Mouse (Mus musculus): Measurements from ENCODE around the gene Abtb1. TPM values are rescaled to one million over a fixed set of nuclear protein-coding genes. Genes with fewer than 3 reads are reported as not detected.
A peak's percentile ranks its signal among the peaks of the same experiment; 100 is the strongest.

Abtb1 gene
- polyA plus RNA-seq, 1 experiment from 2014 or later: 26.6 TPM

GRCm38 (mm10) chr6:88843781-88844725 lies 2.3 kb upstream of the Abtb1 start:
- H3K4me3 ChIP-seq (ENCODE audit: low read length): no peak overlapping the region
- no peak overlapping the region for H3K4me2 ChIP-seq (ENCODE audit: low read depth, low read length)
- no peak for ATAC-seq
- H3K27ac ChIP-seq (ENCODE audit: low read length): no peak overlapping the region
- no peaks in the 10 kb centered on the region for H3K36me3 ChIP-seq (ENCODE audit: control insufficient read depth, insufficient read depth, low read length)
- WGBS: 77% methylated on average over 9 of the region's 9 CpGs
- no peak overlapping the region for H3K9ac ChIP-seq (ENCODE audit: low read depth, low read length)
- no peaks in the 10 kb centered on the region for H3K27me3 ChIP-seq (replicated peaks; ENCODE audit: control insufficient read depth, insufficient read depth, low read length)
- peaks cover 15% of the 10 kb centered on the region for H3K4me1 ChIP-seq (ENCODE audit: control insufficient read depth, insufficient read depth, low read length)
- H3K9me3 ChIP-seq (ENCODE audit: control insufficient read depth, low read length): no peaks in the 10 kb centered on the region

GRCm38 (mm10) chr6:88843241-88843640 lies 1.5 kb upstream of the Abtb1 start:
- H3K9me3 ChIP-seq (ENCODE audit: control insufficient read depth, low read length): no peaks in the 10 kb centered on the region
- H3K9ac ChIP-seq (ENCODE audit: low read depth, low read length): peak overlapping the region; percentile 86
- H3K4me2 ChIP-seq (ENCODE audit: low read depth, low read length): peak overlapping the region; percentile 86
- H3K4me1 ChIP-seq (ENCODE audit: control insufficient read depth, insufficient read depth, low read length): peaks cover 15% of the 10 kb centered on the region
- H3K36me3 ChIP-seq (ENCODE audit: control insufficient read depth, insufficient read depth, low read length): peaks cover 5% of the 10 kb centered on the region; the same call in 1 of the 2 replicates
- no peaks in the 10 kb centered on the region for H3K27me3 ChIP-seq (replicated peaks; ENCODE audit: control insufficient read depth, insufficient read depth, low read length)
- WGBS: 75% methylated on average over 7 of the region's 7 CpGs
- no peak for ATAC-seq
- H3K27ac ChIP-seq (ENCODE audit: low read length): no peak overlapping the region
- H3K4me3 ChIP-seq (ENCODE audit: low read length): peak overlapping the region; percentile 79

GRCm38 (mm10) chr6:88842731-88843151 lies 957 bp upstream of the Abtb1 start:
- peak overlapping the region; percentile 79 for H3K4me3 ChIP-seq (ENCODE audit: low read length)
- H3K4me2 ChIP-seq (ENCODE audit: low read depth, low read length): peak overlapping the region; percentile 86
- peak; percentile 5; the same call in 1 of the 2 replicates for ATAC-seq
- H3K4me1 ChIP-seq (ENCODE audit: control insufficient read depth, insufficient read depth, low read length): peaks cover 15% of the 10 kb centered on the region
- no peaks in the 10 kb centered on the region for H3K9me3 ChIP-seq (ENCODE audit: control insufficient read depth, low read length)
- H3K9ac ChIP-seq (ENCODE audit: low read depth, low read length): peak overlapping the region; percentile 86
- H3K27me3 ChIP-seq (replicated peaks; ENCODE audit: control insufficient read depth, insufficient read depth, low read length): no peaks in the 10 kb centered on the region
- peak overlapping the region; percentile 75 for H3K27ac ChIP-seq (ENCODE audit: low read length)
- 1% methylated on average over 32 of the region's 32 CpGs for WGBS
- H3K36me3 ChIP-seq (ENCODE audit: control insufficient read depth, insufficient read depth, low read length): peaks cover 5% of the 10 kb centered on the region; the same call in 1 of the 2 replicates

GRCm38 (mm10) chr6:88841514-88841780 lies 337 bp downstream of the Abtb1 start:
- Histone ChIP-seq H3K27ac (ENCODE audit: low read length) (peak overlapping the region; percentile 80), H3K4me1 (ENCODE audit: control insufficient read depth, insufficient read depth, low read length) (peaks cover 15% of the 10 kb centered on the region), H3K9ac (ENCODE audit: low read depth, low read length) (peak overlapping the region; percentile 91), H3K27me3 (replicated peaks; ENCODE audit: control insufficient read depth, insufficient read depth, low read length) (no peaks in the 10 kb centered on the region), H3K4me2 (ENCODE audit: low read depth, low read length) (peak overlapping the region; percentile 77), H3K9me3 (ENCODE audit: control insufficient read depth, low read length) (no peaks in the 10 kb centered on the region), H3K36me3 (ENCODE audit: control insufficient read depth, insufficient read depth, low read length) (peaks cover 5% of the 10 kb centered on the region; the same call in 1 of the 2 replicates), H3K4me3 (ENCODE audit: low read length) (peak overlapping the region; percentile 79)
- peak; percentile 33 for ATAC-seq
- 0% methylated on average over 22 of the region's 22 CpGs for WGBS

GRCm38 (mm10) chr6:88840791-88841513 lies 832 bp downstream of the Abtb1 start:
- Histone ChIP-seq H3K4me3 (ENCODE audit: low read length) (peak overlapping the region; percentile 79), H3K9me3 (ENCODE audit: control insufficient read depth, low read length) (no peaks in the 10 kb centered on the region), H3K36me3 (ENCODE audit: control insufficient read depth, insufficient read depth, low read length) (peaks cover 5% of the 10 kb centered on the region; the same call in 1 of the 2 replicates), H3K4me2 (ENCODE audit: low read depth, low read length) (peak overlapping the region; percentile 77), H3K27ac (ENCODE audit: low read length) (peak overlapping the region; percentile 80), H3K27me3 (replicated peaks; ENCODE audit: control insufficient read depth, insufficient read depth, low read length) (no peaks in the 10 kb centered on the region), H3K4me1 (ENCODE audit: control insufficient read depth, insufficient read depth, low read length) (peaks cover 15% of the 10 kb centered on the region), H3K9ac (ENCODE audit: low read depth, low read length) (peak overlapping the region; percentile 91)
- no peak for ATAC-seq
- WGBS: 53% methylated on average over 9 of the region's 9 CpGs

GRCm38 (mm10) chr6:88840211-88840610 lies 1.6 kb downstream of the Abtb1 start:
- Histone ChIP-seq H3K4me2 (ENCODE audit: low read depth, low read length) (no peak overlapping the region), H3K27me3 (replicated peaks; ENCODE audit: control insufficient read depth, insufficient read depth, low read length) (no peaks in the 10 kb centered on the region), H3K4me1 (ENCODE audit: control insufficient read depth, insufficient read depth, low read length) (peaks cover 15% of the 10 kb centered on the region), H3K27ac (ENCODE audit: low read length) (no peak overlapping the region), H3K9me3 (ENCODE audit: control insufficient read depth, low read length) (no peaks in the 10 kb centered on the region), H3K9ac (ENCODE audit: low read depth, low read length) (no peak overlapping the region), H3K4me3 (ENCODE audit: low read length) (no peak overlapping the region), H3K36me3 (ENCODE audit: control insufficient read depth, insufficient read depth, low read length) (peaks cover 5% of the 10 kb centered on the region; the same call in 1 of the 2 replicates)
- WGBS: 77% methylated on average over 3 of the region's 3 CpGs
- no peak for ATAC-seq

- no peak for ATAC-seq
- peaks cover 5% of the 10 kb centered on the region; the same call in 1 of the 2 replicates for H3K36me3 ChIP-seq (ENCODE audit: control insufficient read depth, insufficient read depth, low read length)
- H3K4me1 ChIP-seq (ENCODE audit: control insufficient read depth, insufficient read depth, low read length): peaks cover 15% of the 10 kb centered on the region
- H3K27ac ChIP-seq (ENCODE audit: low read length): no peak overlapping the region
- H3K27me3 ChIP-seq (replicated peaks; ENCODE audit: control insufficient read depth, insufficient read depth, low read length): no peaks in the 10 kb centered on the region
- 0 out of 2 replicates have a peak overlapping the region, but pooled peaks have one; percentile 27 for H3K9ac ChIP-seq (ENCODE audit: low read depth, low read length)
- no peak overlapping the region for H3K4me3 ChIP-seq (ENCODE audit: low read length)
- no peak overlapping the region for H3K4me2 ChIP-seq (ENCODE audit: low read depth, low read length)
- no peaks in the 10 kb centered on the region for H3K9me3 ChIP-seq (ENCODE audit: control insufficient read depth, low read length)
- 84% methylated on average over 26 of the region's 26 CpGs for WGBS
Observed at GRCm38 (mm10) chr6:88839135-88839970, 2.4 kb downstream of the Abtb1 start.

- H3K4me3 ChIP-seq (ENCODE audit: low read length): no peak overlapping the region
- 93% methylated on average over 10 of the region's 10 CpGs for WGBS
Observed at GRCm38 (mm10) chr6:88838613-88839012, 3.2 kb downstream of the Abtb1 start.

More at GRCm38 (mm10) chr6:88838613-88839012, 3.2 kb downstream of the Abtb1 start:
- Histone ChIP-seq H3K4me2 (ENCODE audit: low read depth, low read length) (no peak overlapping the region), H3K9me3 (ENCODE audit: control insufficient read depth, low read length) (no peaks in the 10 kb centered on the region), H3K9ac (ENCODE audit: low read depth, low read length) (no peak overlapping the region), H3K36me3 (ENCODE audit: control insufficient read depth, insufficient read depth, low read length) (peaks cover 5% of the 10 kb centered on the region; the same call in 1 of the 2 replicates), H3K27me3 (replicated peaks; ENCODE audit: control insufficient read depth, insufficient read depth, low read length) (no peaks in the 10 kb centered on the region), H3K4me1 (ENCODE audit: control insufficient read depth, insufficient read depth, low read length) (peaks cover 15% of the 10 kb centered on the region), H3K27ac (ENCODE audit: low read length) (no peak overlapping the region)
- no peak for ATAC-seq

Measured in intestine, embryonic 16.5 days (tissue).